Mouse (Mus musculus) kidney, adult 2 months (tissue): Measurements from ENCODE around the gene Gm10487. TPM values are rescaled to one million over a fixed set of nuclear protein-coding genes. Genes with fewer than 3 reads are reported as not detected.
"Not testable (repeated sequence)": the region's sequence is repeated elsewhere in the genome, so short reads cannot be mapped to it uniquely, and the experiment has no call there.

Experiments
- DNase-seq: peaks from one replicate; pipeline ENCODE4 v3.0.0; 2021
- H3K27ac ChIP-seq: fragments of 200-500 bp; 2 replicates; pipeline ENCODE4 v1.5.1; 2012; ENCODE audit warnings: low read depth, low read length, control low read depth, inconsistent platforms; ENCODE audit not compliant: insufficient read depth
- H3K27me3 ChIP-seq: fragments of 200-500 bp; replicated peaks from 2 replicates; pipeline ENCODE4 v1.6.1; 2012; ENCODE audit warnings: mild to moderate bottlenecking, moderate library complexity, low read length, inconsistent platforms; ENCODE audit not compliant: control insufficient read depth, insufficient read depth
- H3K36me3 ChIP-seq: fragments of 200-500 bp; 2 replicates; pipeline ENCODE4 v1.6.1; 2012; ENCODE audit warnings: mild to moderate bottlenecking, moderate library complexity, low read length, inconsistent platforms; ENCODE audit not compliant: control insufficient read depth, insufficient read depth
- H3K4me1 ChIP-seq: fragments of 200-500 bp; 2 replicates; pipeline ENCODE4 v1.6.1; 2011; ENCODE audit warnings: low read length; ENCODE audit not compliant: control insufficient read depth, insufficient read depth
- H3K4me3 ChIP-seq: fragments of 200-500 bp; 2 replicates; pipeline ENCODE4 v1.5.1; 2011; ENCODE audit warnings: mild to moderate bottlenecking, low read depth, low read length, control low read depth; ENCODE audit not compliant: insufficient read depth
- WGBS: fragments of 180-500 bp; shearing (Covaris S2); methylation state at CpG from one replicate; pipeline ENCODE4 v1.1.7; 2018; 5-methylcytosine and 5-hydroxymethylcytosine counted together
- polyA plus RNA-seq: library from polyadenylated mRNA; depleted of rRNA; stranded (reverse); fragments of >200 nt; gene quantifications from 2 replicates; pipeline ENCODE4 v1.2.3, GENCODE M21; 2012; rRNA removed

Gene Gm10487
- polyA plus RNA-seq = not detected in 2 replicates

DNA sequence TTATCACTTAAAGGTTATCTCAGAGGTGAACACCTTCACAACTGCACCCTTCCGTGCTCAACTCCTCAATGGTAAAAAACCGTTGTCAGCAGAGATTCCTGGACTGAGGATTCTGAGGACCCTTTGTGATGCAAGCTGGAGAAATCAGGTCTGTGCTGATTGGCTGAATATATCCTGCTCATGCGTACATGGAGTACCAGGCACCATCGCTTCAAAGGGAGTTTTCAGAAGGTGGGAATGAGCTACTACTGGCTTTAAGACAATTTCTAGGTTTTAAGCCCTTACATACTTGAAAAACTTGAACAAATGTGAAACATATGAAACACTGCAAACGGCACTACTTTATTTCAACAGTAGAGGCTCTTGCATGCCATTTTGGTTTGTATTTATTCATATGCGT lies at the start of gene Gm10487:
Gene Gm10487, minus strand, starts transcription at position 101 of the 400 bp plus-strand sequence.
- WGBS = no CpG with 5 or more reads among the region's 6 CpGs
- H3K27ac ChIP-seq, DNase-seq, H3K4me1 ChIP-seq, H3K36me3 ChIP-seq, H3K27me3 ChIP-seq, H3K4me3 ChIP-seq: not testable (repeated sequence)
